Mouse (Mus musculus) heart, embryonic 16.5 days (tissue): ENCODE measurements around the gene Nrp2. TPM values are rescaled to one million over a fixed set of nuclear protein-coding genes. Genes with fewer than 3 reads are reported as not detected.

Experiments
- ATAC-seq: fragments of 200-750 bp; cut with Nextera tagmentation; replicated peaks from 2 replicates; pipeline ENCODE4 v1.8.0; 2017; ENCODE audit warnings: moderate number of reproducible peaks; ENCODE audit not compliant: insufficient read depth, low FRiP score; ENCODE audit errors: extremely low read depth
- H3K27ac ChIP-seq: fragments of 300-500 bp; sonication (generic); 2 replicates; pipeline ENCODE4 v1.5.1; 2014; ENCODE audit warnings: mild to moderate bottlenecking, low read length, control low read depth, moderate library complexity
- H3K27me3 ChIP-seq: fragments of 300-500 bp; sonication (generic); 2 replicates; pipeline ENCODE4 v1.6.1; 2014; ENCODE audit warnings: low read length, mixed read lengths; ENCODE audit not compliant: control insufficient read depth, insufficient read depth
- H3K36me3 ChIP-seq: fragments of 300-500 bp; sonication (generic); 2 replicates; pipeline ENCODE4 v1.6.1; 2014; ENCODE audit not compliant: control insufficient read depth, insufficient read depth
- H3K4me1 ChIP-seq: fragments of 300-500 bp; sonication (generic); 2 replicates; pipeline ENCODE4 v1.6.1; 2014; ENCODE audit warnings: low read length, mixed read lengths; ENCODE audit not compliant: control insufficient read depth, insufficient read depth
- H3K4me2 ChIP-seq: fragments of 300-500 bp; sonication (generic); 2 replicates; pipeline ENCODE4 v1.6.1; 2014; ENCODE audit warnings: low read depth, mild to moderate bottlenecking, control low read depth, low read length
- H3K4me3 ChIP-seq: fragments of 300-500 bp; sonication (generic); 2 replicates; pipeline ENCODE4 v1.5.1; 2014; ENCODE audit warnings: mild to moderate bottlenecking, control low read depth, low read length
- H3K9ac ChIP-seq: fragments of 300-500 bp; sonication (generic); 2 replicates; pipeline ENCODE4 v1.6.1; 2014; ENCODE audit warnings: low read length, control low read depth
- H3K9me3 ChIP-seq: fragments of 300-500 bp; sonication (generic); replicated peaks from 2 replicates; pipeline ENCODE4 v1.6.1; 2016; ENCODE audit warnings: low read length; ENCODE audit not compliant: control insufficient read depth
- WGBS: fragments of 180-500 bp; shearing (Covaris S2); extraction: QIAGEN DNeasy Blood & Tissue Kit; methylation state at CpG from one replicate; pipeline ENCODE4 v1.1.7; 2014; 5-methylcytosine and 5-hydroxymethylcytosine counted together
- polyA plus RNA-seq: library from polyadenylated mRNA; unstranded; fragments of >200 nt; fragmentation: Nextera tagmentation; extraction: Ambion mirVana; gene quantifications from 2 replicates; pipeline ENCODE4 v1.2.1, GENCODE M21; 2015

Nrp2 gene
- polyA plus RNA-seq, 1 experiment from 2014 or later = 6.9 TPM

GRCm38 (mm10) chr1:62736455-62737012 is 33.4 kb downstream of the Nrp2 start:
- Histone ChIP-seq H3K9ac (no peak overlapping the region), H3K36me3 (no peaks in the 10 kb centered on the region), H3K4me1 (no peaks in the 10 kb centered on the region), H3K4me2 (no peak overlapping the region), H3K9me3 (no peaks in the 10 kb centered on the region), H3K27ac (no peak overlapping the region), H3K4me3 (no peak overlapping the region), H3K27me3 (no peaks in the 10 kb centered on the region)
- WGBS = 51% methylated on average over 8 of the region's 8 CpGs
- ATAC-seq = no peak

- no peaks in the 10 kb centered on the region for H3K27me3 ChIP-seq
- no peak overlapping the region for H3K4me3 ChIP-seq
- ATAC-seq = no peak
- H3K4me1 ChIP-seq = no peaks in the 10 kb centered on the region
- no peaks in the 10 kb centered on the region for H3K9me3 ChIP-seq
- H3K9ac ChIP-seq = no peak overlapping the region
- WGBS = 81% methylated on average over 11 of the region's 11 CpGs
- H3K27ac ChIP-seq = no peak overlapping the region
- H3K36me3 ChIP-seq = no peaks in the 10 kb centered on the region
- H3K4me2 ChIP-seq = no peak overlapping the region
These were observed 35.1 kb downstream of the Nrp2 start for GRCm38 (mm10) chr1:62738165-62738564.

GRCm38 (mm10) chr1:62742092-62742491 is 39.0 kb downstream of the Nrp2 start:
- Histone ChIP-seq H3K27me3 (no peaks in the 10 kb centered on the region), H3K9ac (no peak overlapping the region), H3K4me2 (no peak overlapping the region), H3K36me3 (peaks cover 2% of the 10 kb centered on the region; the same call in 1 of the 2 replicates), H3K4me1 (peaks cover 1% of the 10 kb centered on the region), H3K9me3 (no peaks in the 10 kb centered on the region), H3K4me3 (no peak overlapping the region), H3K27ac (no peak overlapping the region)
- 51% methylated on average over 3 of the region's 3 CpGs for WGBS
- ATAC-seq = no peak

DNA sequence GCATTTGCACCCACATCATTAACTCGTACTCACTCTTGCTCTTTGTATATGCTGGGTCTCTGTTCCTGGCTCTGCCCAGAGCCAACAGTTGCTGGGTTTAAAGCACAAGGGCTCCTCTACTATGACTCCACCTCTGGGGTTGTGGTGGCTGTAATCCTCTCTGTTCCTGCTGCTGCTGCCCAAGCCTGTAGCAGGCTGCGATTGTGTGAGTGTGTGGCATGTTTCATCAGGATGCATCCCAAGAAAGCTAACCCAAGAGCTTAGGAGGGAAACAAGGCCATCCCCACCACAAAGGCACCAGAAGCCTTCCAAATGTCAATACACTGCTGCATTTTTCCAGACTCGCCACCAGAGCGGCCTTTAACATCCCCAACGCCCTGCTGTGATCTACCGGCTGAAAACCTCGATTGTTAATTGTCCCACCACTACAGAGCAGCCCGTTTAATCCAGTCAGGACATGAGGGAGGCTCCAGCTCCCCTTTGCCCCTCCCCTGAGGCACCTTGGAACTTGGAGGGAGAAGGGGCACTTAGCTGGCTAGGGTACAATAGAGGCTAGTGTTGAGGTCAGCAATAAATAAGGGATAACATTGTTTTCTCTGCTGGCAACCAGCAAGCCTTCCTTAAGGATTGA is 40.1 kb downstream of the Nrp2 start:
- no peaks in the 10 kb centered on the region for H3K27me3 ChIP-seq
- 36% methylated on average over 8 of the region's 8 CpGs for WGBS
- H3K27ac ChIP-seq = no peak overlapping the region
- H3K36me3 ChIP-seq = peaks cover 2% of the 10 kb centered on the region; the same call in 1 of the 2 replicates
- H3K4me3 ChIP-seq = no peak overlapping the region
- H3K9ac ChIP-seq = no peak overlapping the region
- H3K9me3 ChIP-seq = no peaks in the 10 kb centered on the region
- H3K4me2 ChIP-seq = no peak overlapping the region
- peaks cover 11% of the 10 kb centered on the region for H3K4me1 ChIP-seq
- no peak for ATAC-seq

GRCm38 (mm10) chr1:62745889-62746288 is 42.8 kb downstream of the Nrp2 start:
- peaks cover 2% of the 10 kb centered on the region; the same call in 1 of the 2 replicates for H3K36me3 ChIP-seq
- H3K4me3 ChIP-seq = no peak overlapping the region
- no peak overlapping the region for H3K4me2 ChIP-seq
- H3K27me3 ChIP-seq = no peaks in the 10 kb centered on the region
- no peak overlapping the region for H3K27ac ChIP-seq
- no peak for ATAC-seq
- H3K4me1 ChIP-seq = peaks cover 11% of the 10 kb centered on the region
- no peak overlapping the region for H3K9ac ChIP-seq
- WGBS = 90% methylated on average over 8 of the region's 8 CpGs
- H3K9me3 ChIP-seq = no peaks in the 10 kb centered on the region

GRCm38 (mm10) chr1:62747421-62748111 is 44.5 kb downstream of the Nrp2 start:
- WGBS = 37% methylated on average over 10 of the region's 10 CpGs
- ATAC-seq = no peak
- H3K4me3 ChIP-seq = no peak overlapping the region
- H3K27me3 ChIP-seq = no peaks in the 10 kb centered on the region
- no peaks in the 10 kb centered on the region for H3K9me3 ChIP-seq
- H3K4me1 ChIP-seq = peaks cover 18% of the 10 kb centered on the region
- no peak overlapping the region for H3K9ac ChIP-seq
- no peak overlapping the region for H3K4me2 ChIP-seq
- peaks cover 2% of the 10 kb centered on the region; the same call in 1 of the 2 replicates for H3K36me3 ChIP-seq
- no peak overlapping the region for H3K27ac ChIP-seq

DNA sequence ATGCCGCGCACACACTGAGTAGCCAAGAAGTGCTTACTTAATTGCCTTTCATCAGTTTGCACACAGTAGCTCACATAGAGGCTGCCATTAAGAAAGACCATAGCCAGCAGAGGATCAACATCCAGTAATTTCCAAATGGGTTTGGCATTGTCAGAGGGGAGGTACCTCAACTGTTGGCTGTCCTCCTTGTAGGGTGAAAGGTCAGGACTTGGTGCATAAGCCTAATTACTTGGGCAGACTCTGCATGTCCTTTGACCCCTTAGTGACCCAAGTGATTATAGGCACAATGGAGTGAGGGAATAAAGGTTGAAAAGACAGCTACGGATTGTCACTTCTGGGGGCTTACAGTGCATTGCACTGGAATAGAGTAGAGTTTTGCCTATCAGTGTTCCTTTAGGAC is 45.3 kb downstream of the Nrp2 start:
- H3K4me3 ChIP-seq = no peak overlapping the region
- no peaks in the 10 kb centered on the region for H3K9me3 ChIP-seq
- H3K4me2 ChIP-seq = no peak overlapping the region
- ATAC-seq = no peak
- H3K27me3 ChIP-seq = no peaks in the 10 kb centered on the region
- H3K9ac ChIP-seq = no peak overlapping the region
- peaks cover 2% of the 10 kb centered on the region; the same call in 1 of the 2 replicates for H3K36me3 ChIP-seq
- 90% methylated on average over 3 of the region's 3 CpGs for WGBS
- H3K27ac ChIP-seq = no peak overlapping the region
- peaks cover 18% of the 10 kb centered on the region for H3K4me1 ChIP-seq

DNA sequence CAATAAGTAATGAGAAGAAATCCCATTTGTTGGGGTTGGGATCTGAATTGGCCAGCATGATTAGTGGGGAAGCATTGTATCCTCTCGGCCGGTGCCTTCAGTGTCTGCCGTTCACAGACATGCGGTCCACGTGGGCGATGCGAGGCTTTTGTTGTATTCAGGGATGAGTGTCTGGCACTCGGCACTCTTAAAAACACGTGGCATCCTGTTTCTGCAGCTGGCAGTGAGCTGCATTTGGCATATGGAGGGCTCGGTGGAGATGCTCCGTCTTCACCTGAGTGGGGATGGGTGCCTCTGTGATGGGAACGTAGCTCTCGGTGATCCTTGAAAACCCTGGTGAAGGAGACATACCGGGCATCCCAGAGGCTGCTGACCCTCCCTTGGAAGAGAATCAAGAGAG is 46.6 kb downstream of the Nrp2 start:
- peaks cover 18% of the 10 kb centered on the region for H3K4me1 ChIP-seq
- no peaks in the 10 kb centered on the region for H3K27me3 ChIP-seq
- H3K9me3 ChIP-seq = no peaks in the 10 kb centered on the region
- H3K4me2 ChIP-seq = no peak overlapping the region
- 0 out of 2 replicates have a peak, but pooled peaks cover 2% of the 10 kb centered on the region for H3K36me3 ChIP-seq
- WGBS = 88% methylated on average over 14 of the region's 14 CpGs
- no peak overlapping the region for H3K9ac ChIP-seq
- ATAC-seq = no peak
- no peak overlapping the region for H3K4me3 ChIP-seq
- H3K27ac ChIP-seq = no peak overlapping the region

GRCm38 (mm10) chr1:62750408-62751008 is 47.4 kb downstream of the Nrp2 start:
- H3K27me3 ChIP-seq = no peaks in the 10 kb centered on the region
- H3K36me3 ChIP-seq = 0 out of 2 replicates have a peak, but pooled peaks cover 2% of the 10 kb centered on the region
- no peak overlapping the region for H3K9ac ChIP-seq
- no peak overlapping the region for H3K4me2 ChIP-seq
- H3K9me3 ChIP-seq = no peaks in the 10 kb centered on the region
- no peak for ATAC-seq
- no peak overlapping the region for H3K4me3 ChIP-seq
- 78% methylated on average over 5 of the region's 5 CpGs for WGBS
- peaks cover 18% of the 10 kb centered on the region for H3K4me1 ChIP-seq
- H3K27ac ChIP-seq = no peak overlapping the region
